In the genomic region with DNA sequence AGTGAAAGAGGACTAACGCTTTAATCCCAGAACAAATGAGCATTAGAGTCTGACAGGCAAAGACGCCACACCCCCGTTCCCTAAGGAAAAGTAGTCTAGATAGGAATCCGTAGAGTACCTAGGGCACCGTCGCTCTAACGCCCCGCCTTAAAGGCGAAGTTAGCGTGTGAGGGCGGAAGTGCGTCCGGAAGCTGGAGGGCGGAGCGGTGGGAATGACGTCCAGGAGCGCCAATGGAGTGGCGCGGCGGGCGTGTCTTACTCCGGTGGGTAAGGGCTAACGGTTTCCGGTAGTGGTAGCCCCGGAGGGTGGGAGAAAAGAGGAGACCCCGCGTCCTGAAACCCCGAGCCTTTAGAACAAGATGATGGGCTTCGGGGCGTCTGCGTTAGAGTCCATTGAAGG, we compare ENCODE assay signal across 8 mouse cellular contexts. TPM values are rescaled to one million over a fixed set of nuclear protein-coding genes. Genes with fewer than 3 reads are reported as not detected.
DNase-seq lines count a peak whose midpoint lies in the region; ATAC-seq lines count a peak whose summit lies in the region.

A gene (plus strand): TSS at position 215 of the 400 bp plus-strand sequence.

- peak within 1 kb of the TSS; percentile 88 for H3K4me2 ChIP-seq in heart, embryonic 14.5 days (ENCODE audit: low read length)
- peak within 1 kb of the TSS; percentile 99 for H3K4me2 ChIP-seq in liver, embryonic 13.5 days
- peak within 1 kb of the TSS; percentile 87 for H3K4me2 ChIP-seq in stomach, embryonic 16.5 days (ENCODE audit: low read depth, low read length)

- no peaks in the 10 kb centered on the region for H3K9me3 ChIP-seq in heart, embryonic 14.5 days (ENCODE audit: control insufficient read depth, low read length)
- no peaks in the 10 kb centered on the region for H3K9me3 ChIP-seq in liver, embryonic 13.5 days (replicated peaks)
- no peaks in the 10 kb centered on the region for H3K9me3 ChIP-seq in stomach, embryonic 16.5 days (replicated peaks; ENCODE audit: control insufficient read depth, low read length)

- H3K36me3 ChIP-seq in heart, embryonic 14.5 days (ENCODE audit: control insufficient read depth, insufficient read depth, low read length), result peaks cover 36% of the 10 kb centered on the region
- peaks cover 37% of the 10 kb centered on the region for H3K36me3 ChIP-seq in liver, embryonic 13.5 days
- H3K36me3 ChIP-seq in stomach, embryonic 16.5 days (ENCODE audit: control insufficient read depth, insufficient read depth, low read length), result peaks cover 24% of the 10 kb centered on the region

- H3K9ac ChIP-seq in heart, embryonic 14.5 days (ENCODE audit: low read length), result peak within 1 kb of the TSS; percentile 98
- peak within 1 kb of the TSS; percentile 98 for H3K9ac ChIP-seq in liver, embryonic 13.5 days
- H3K9ac ChIP-seq in stomach, embryonic 16.5 days (ENCODE audit: low read length), result peak within 1 kb of the TSS; percentile 88

- H3K4me1 ChIP-seq in heart, embryonic 14.5 days (ENCODE audit: control insufficient read depth in 2 of 2, insufficient read depth in 2 of 2, low read length in 2 of 2), result peaks cover 7 to 34% of the 10 kb centered on the region in 2 experiments
- peaks cover 68% of the 10 kb centered on the region for H3K4me1 ChIP-seq in liver, embryonic 13.5 days (replicated peaks)
- H3K4me1 ChIP-seq in stomach, embryonic 16.5 days (ENCODE audit: control insufficient read depth, insufficient read depth, low read length), result peaks cover 20% of the 10 kb centered on the region

- peak; percentile 92 for DNase-seq in c-Kit-negative CD71-positive TER-119-positive erythroid progenitor cells, embryonic 14.5 days (ENCODE audit: low read depth, low spot score)
- DNase-seq in fibroblast of lung, adult 2 months (ENCODE audit: low read depth), result peak; percentile 95
- peak; percentile 98 for DNase-seq in kidney, postnatal 14 days
- peak; percentile 92 for DNase-seq in liver, embryonic 13.5 days
- DNase-seq in neural tube, embryonic 10.5 days (ENCODE audit: extremely low spot score, low spot score), result peak; percentile 96

- H3K27ac ChIP-seq in heart, embryonic 14.5 days (replicated peaks in 1 of 2; ENCODE audit: control insufficient read depth in 1 of 2, insufficient read depth in 1 of 2, low read depth in 2 of 2, low read length in 2 of 2), result peak within 1 kb of the TSS; percentile 71 to 90
- H3K27ac ChIP-seq in liver, embryonic 13.5 days, result peak within 1 kb of the TSS; percentile 95
- H3K27ac ChIP-seq in stomach, embryonic 16.5 days (ENCODE audit: low read length), result peak within 1 kb of the TSS; percentile 83

- H3K4me3 ChIP-seq in heart, embryonic 14.5 days (ENCODE audit: control insufficient read depth in 1 of 2, insufficient read depth in 1 of 2, low read depth in 1 of 2, low read length in 2 of 2), result peak within 1 kb of the TSS; percentile 85 to 98
- H3K4me3 ChIP-seq in liver, embryonic 13.5 days (replicated peaks), result peak within 1 kb of the TSS; percentile 99
- peak within 1 kb of the TSS; percentile 88 for H3K4me3 ChIP-seq in stomach, embryonic 16.5 days (replicated peaks; ENCODE audit: low read length)

- no peaks in the 10 kb centered on the region for H3K27me3 ChIP-seq in heart, embryonic 14.5 days (ENCODE audit: control insufficient read depth, insufficient read depth, low read length)
- H3K27me3 ChIP-seq in liver, embryonic 13.5 days, result no peaks in the 10 kb centered on the region
- no peaks in the 10 kb centered on the region for H3K27me3 ChIP-seq in stomach, embryonic 16.5 days (ENCODE audit: control insufficient read depth, insufficient read depth, low read length)

- peak; percentile 99 for ATAC-seq in CD4-positive, CD25-positive, alpha-beta regulatory T cell, adult 4 months
- peak; percentile 91 for ATAC-seq in heart, embryonic 14.5 days (ENCODE audit: insufficient number of reproducible peaks, insufficient read depth, low FRiP score, low read depth)
- peak; percentile 94 for ATAC-seq in liver, embryonic 13.5 days (ENCODE audit: low read depth)
- ATAC-seq in stomach, embryonic 16.5 days (ENCODE audit: insufficient read depth, low FRiP score), result peak; percentile 95

- WGBS in heart, embryonic 14.5 days, result under 1% methylated on average over 31 of the region's 31 CpGs
- under 1% methylated on average over 31 of the region's 31 CpGs for WGBS in liver, embryonic 13.5 days (ENCODE audit: insufficient replicate concordance)
- WGBS in stomach, embryonic 16.5 days, result under 1% methylated on average over 31 of the region's 31 CpGs

RNA-seq across cellular contexts. Expression of the gene that starts here (rescaled TPM):
- polyA plus RNA-seq in CD4-positive, CD25-positive, alpha-beta regulatory T cell, adult 4 months (2017; shearing (Covaris generic)), result 1 to 10 TPM; 6.9 to 7.0 TPM
- polyA plus RNA-seq in heart, embryonic 14.5 days (2014; fragmentation: Nextera tagmentation; extraction: Ambion mirVana), result 29.8 and 36.7 TPM in 2 replicates
- 17.8 and 20.1 TPM in 2 replicates for polyA plus RNA-seq in liver, embryonic 13.5 days (2015; fragmentation: Nextera tagmentation; extraction: Ambion mirVana)
- 9.4 and 17.0 TPM in 2 replicates for polyA plus RNA-seq in stomach, embryonic 16.5 days (2015; fragmentation: Nextera tagmentation; extraction: Ambion mirVana)

Comparison
In these comparisons a context has a peak if more than half of its experiments do, and no peak if none do; other contexts are left out.
1. Peak in every context shown above with its lines: DNase-seq, ATAC-seq, H3K4me3 ChIP-seq and H3K27ac ChIP-seq.